Mouse (Mus musculus) kidney, embryonic 16.5 days (tissue): ENCODE measurements around the gene Btbd11. TPM values are rescaled to one million over a fixed set of nuclear protein-coding genes. Genes with fewer than 3 reads are reported as not detected.

ENCODE experiments used
- ATAC-seq: fragments of 200-750 bp; cut with Nextera tagmentation; 2 replicates; pipeline ENCODE4 v1.8.0; 2017; ENCODE audit warnings: moderate TSS enrichment; ENCODE audit not compliant: low FRiP score, low TSS enrichment
- H3K27ac ChIP-seq: fragments of 300-500 bp; sonication (generic); 2 replicates; pipeline ENCODE4 v1.5.1; 2014; ENCODE audit warnings: low read length
- H3K27me3 ChIP-seq: fragments of 300-500 bp; sonication (generic); 2 replicates; pipeline ENCODE4 v1.6.1; 2014; ENCODE audit warnings: low read length, control low read depth, mixed read lengths; ENCODE audit not compliant: insufficient read depth
- H3K36me3 ChIP-seq: fragments of 300-500 bp; sonication (generic); 2 replicates; pipeline ENCODE4 v1.6.1; 2014; ENCODE audit warnings: low read length, control low read depth, mixed read lengths; ENCODE audit not compliant: insufficient read depth
- H3K4me1 ChIP-seq: fragments of 300-500 bp; sonication (generic); 2 replicates; pipeline ENCODE4 v1.6.1; 2014; ENCODE audit warnings: low read length, control low read depth, mixed read lengths; ENCODE audit not compliant: insufficient read depth
- H3K4me2 ChIP-seq: fragments of 300-500 bp; sonication (generic); replicated peaks from 2 replicates; pipeline ENCODE4 v1.6.1; 2014; ENCODE audit warnings: low read depth, low read length
- H3K4me3 ChIP-seq: fragments of 300-500 bp; sonication (generic); 2 replicates; pipeline ENCODE4 v1.5.1; 2014; ENCODE audit warnings: mild to moderate bottlenecking, low read length
- H3K9ac ChIP-seq: fragments of 300-500 bp; sonication (generic); replicated peaks from 2 replicates; pipeline ENCODE4 v1.6.1; 2014; ENCODE audit warnings: low read length
- H3K9me3 ChIP-seq: fragments of 300-500 bp; sonication (generic); 2 replicates; pipeline ENCODE4 v1.6.1; 2016; ENCODE audit warnings: low read length, control low read depth
- WGBS: fragments of 180-500 bp; shearing (Covaris S2); extraction: QIAGEN DNeasy Blood & Tissue Kit; methylation state at CpG from one replicate; pipeline ENCODE4 v1.1.7; 2014; 5-methylcytosine and 5-hydroxymethylcytosine counted together
- polyA plus RNA-seq: library from polyadenylated mRNA; unstranded; fragments of >200 nt; fragmentation: Nextera tagmentation; extraction: Ambion mirVana; gene quantifications from 2 replicates; pipeline ENCODE4 v1.2.1, GENCODE M21; 2015

Gene Btbd11
- polyA plus RNA-seq, 1 experiment from 2014 or later: 10.7 TPM

GRCm38 (mm10) chr10:85496981-85497380 lies 110.4 kb downstream of the Btbd11 start:
- ATAC-seq: no peak
- Histone ChIP-seq H3K9ac (no peak overlapping the region), H3K27ac (peak overlapping the region; percentile 17; the same call in 1 of the 2 replicates)

GRCm38 (mm10) chr10:85497931-85498330 lies 111.3 kb downstream of the Btbd11 start:
- Histone ChIP-seq H3K4me1 (peaks cover 18% of the 10 kb centered on the region), H3K4me2 (no peak overlapping the region), H3K27ac (no peak overlapping the region), H3K36me3 (no peaks in the 10 kb centered on the region), H3K4me3 (no peak overlapping the region), H3K27me3 (no peaks in the 10 kb centered on the region), H3K9ac (no peak overlapping the region), H3K9me3 (no peaks in the 10 kb centered on the region)
- 0 out of 2 replicates have a peak, but pooled peaks have one; percentile 29 for ATAC-seq
- 38% methylated on average over 5 of the region's 5 CpGs for WGBS

More at GRCm38 (mm10) chr10:85496981-85497380, 110.4 kb downstream of the Btbd11 start:
- H3K9me3 ChIP-seq: no peaks in the 10 kb centered on the region
- no peaks in the 10 kb centered on the region for H3K27me3 ChIP-seq
- 31% methylated on average over 2 of the region's 2 CpGs for WGBS
- no peak overlapping the region for H3K4me3 ChIP-seq
- no peak overlapping the region for H3K4me2 ChIP-seq
- H3K4me1 ChIP-seq: peaks cover 12% of the 10 kb centered on the region
- no peaks in the 10 kb centered on the region for H3K36me3 ChIP-seq

DNA sequence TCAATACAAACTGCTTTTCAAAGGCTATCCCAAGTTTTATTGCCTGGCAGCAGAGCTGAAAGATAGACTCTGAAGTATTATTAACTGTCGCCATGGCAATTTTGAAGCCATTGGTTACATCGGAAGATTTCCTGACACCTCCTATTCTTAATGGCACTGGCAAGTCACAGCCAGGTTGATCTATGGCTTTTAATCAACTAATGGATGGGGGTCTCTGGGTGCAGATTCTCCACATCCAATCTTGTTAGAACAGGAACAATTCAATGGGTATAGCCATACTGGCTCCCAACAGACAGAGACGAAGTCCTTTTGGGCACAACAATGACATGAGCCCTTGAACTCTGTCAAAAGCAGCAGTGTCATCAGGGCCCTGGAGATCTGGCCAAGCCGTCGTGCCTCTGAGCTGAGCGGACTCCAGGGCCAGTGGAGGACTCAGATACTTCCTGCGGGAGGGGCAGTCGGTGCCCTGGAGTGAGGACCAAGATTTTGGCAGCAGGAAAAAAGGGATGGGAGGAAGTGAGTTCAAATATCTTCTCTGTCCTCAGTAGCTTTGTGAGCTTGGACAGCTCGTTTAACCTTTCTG lies 114.0 kb downstream of the Btbd11 start:
- Histone ChIP-seq H3K9me3 (no peaks in the 10 kb centered on the region), H3K27ac (no peak overlapping the region), H3K9ac (no peak overlapping the region), H3K27me3 (no peaks in the 10 kb centered on the region), H3K4me3 (no peak overlapping the region), H3K4me2 (no peak overlapping the region), H3K4me1 (peaks cover 19% of the 10 kb centered on the region), H3K36me3 (no peaks in the 10 kb centered on the region)
- WGBS: 62% methylated on average over 9 of the region's 9 CpGs
- ATAC-seq: no peak

- ATAC-seq: 0 out of 2 replicates have a peak, but pooled peaks have one; percentile 25
Measured at GRCm38 (mm10) chr10:85501966-85502566, 115.5 kb downstream of the Btbd11 start.

GRCm38 (mm10) chr10:85502656-85503055 lies 116.0 kb downstream of the Btbd11 start:
- Histone ChIP-seq H3K4me1 (peaks cover 19% of the 10 kb centered on the region), H3K9me3 (no peaks in the 10 kb centered on the region), H3K4me2 (no peak overlapping the region), H3K36me3 (no peaks in the 10 kb centered on the region), H3K27me3 (no peaks in the 10 kb centered on the region), H3K4me3 (no peak overlapping the region), H3K9ac (no peak overlapping the region), H3K27ac (no peak overlapping the region)
- no peak for ATAC-seq
- WGBS: 53% methylated on average over 9 of the region's 9 CpGs

More at GRCm38 (mm10) chr10:85501966-85502566, 115.5 kb downstream of the Btbd11 start:
- no peaks in the 10 kb centered on the region for H3K27me3 ChIP-seq
- H3K27ac ChIP-seq: no peak overlapping the region
- no peak overlapping the region for H3K4me2 ChIP-seq
- WGBS: 32% methylated on average over 5 of the region's 5 CpGs
- no peak overlapping the region for H3K4me3 ChIP-seq
- no peaks in the 10 kb centered on the region for H3K9me3 ChIP-seq
- H3K4me1 ChIP-seq: peaks cover 19% of the 10 kb centered on the region
- H3K36me3 ChIP-seq: no peaks in the 10 kb centered on the region
- no peak overlapping the region for H3K9ac ChIP-seq

DNA sequence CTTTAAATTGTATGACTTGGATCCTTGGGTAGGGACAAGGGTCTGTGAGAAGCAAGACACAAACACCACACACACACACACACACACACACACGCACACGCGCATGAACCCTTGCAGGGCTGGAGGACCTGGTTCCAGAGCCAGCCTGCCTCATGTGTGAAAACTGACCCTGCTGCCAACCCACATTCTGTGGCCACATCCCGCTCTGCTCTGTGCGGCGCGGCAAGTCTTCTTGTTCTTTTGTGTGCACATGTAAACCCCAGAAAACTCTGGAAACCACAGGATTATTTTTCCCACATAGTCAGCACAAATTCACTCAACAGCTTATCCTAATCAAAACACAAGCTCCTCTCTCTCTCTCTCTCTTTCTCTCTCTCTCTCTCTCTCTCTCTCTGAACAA lies 116.8 kb downstream of the Btbd11 start:
- Histone ChIP-seq H3K27ac (no peak overlapping the region), H3K27me3 (no peaks in the 10 kb centered on the region), H3K4me3 (no peak overlapping the region), H3K4me2 (no peak overlapping the region), H3K36me3 (no peaks in the 10 kb centered on the region), H3K4me1 (peaks cover 25% of the 10 kb centered on the region), H3K9me3 (no peaks in the 10 kb centered on the region), H3K9ac (no peak overlapping the region)
- 91% methylated on average over 7 of the region's 7 CpGs for WGBS
- no peak for ATAC-seq

- Histone ChIP-seq H3K36me3 (no peaks in the 10 kb centered on the region), H3K9ac (no peak overlapping the region), H3K27me3 (no peaks in the 10 kb centered on the region), H3K4me1 (peaks cover 34% of the 10 kb centered on the region), H3K9me3 (no peaks in the 10 kb centered on the region), H3K4me2 (no peak overlapping the region), H3K4me3 (no peak overlapping the region), H3K27ac (no peak overlapping the region)
- WGBS: 74% methylated on average over 7 of the region's 7 CpGs
- ATAC-seq: no peak
Measured at GRCm38 (mm10) chr10:85507270-85508050, 120.8 kb downstream of the Btbd11 start.

- Histone ChIP-seq H3K4me3 (no peak overlapping the region), H3K36me3 (no peaks in the 10 kb centered on the region), H3K9ac (no peak overlapping the region), H3K27ac (no peak overlapping the region), H3K4me1 (peaks cover 28% of the 10 kb centered on the region), H3K27me3 (no peaks in the 10 kb centered on the region), H3K9me3 (no peaks in the 10 kb centered on the region), H3K4me2 (no peak overlapping the region)
- ATAC-seq: peak; percentile 76; the same call in 1 of the 2 replicates
- WGBS: 38% methylated on average over 5 of the region's 5 CpGs
Measured at GRCm38 (mm10) chr10:85508193-85508794, 121.7 kb downstream of the Btbd11 start.

- Histone ChIP-seq H3K4me1 (peaks cover 28% of the 10 kb centered on the region), H3K9ac (no peak overlapping the region), H3K27me3 (no peaks in the 10 kb centered on the region), H3K36me3 (no peaks in the 10 kb centered on the region), H3K27ac (no peak overlapping the region), H3K4me2 (no peak overlapping the region), H3K4me3 (no peak overlapping the region), H3K9me3 (no peaks in the 10 kb centered on the region)
- 45% methylated on average over 1 of the region's 1 CpGs for WGBS
- no peak for ATAC-seq
Measured at GRCm38 (mm10) chr10:85509000-85509399, 122.4 kb downstream of the Btbd11 start.
